Mouse (Mus musculus) neural tube, embryonic 11.5 days (tissue): ENCODE data around the gene Prpf40b. TPM values are rescaled to one million over a fixed set of nuclear protein-coding genes. Genes with fewer than 3 reads are reported as not detected.

Experiments used
- ATAC-seq: fragments of 200-750 bp; cut with Nextera tagmentation; 2 replicates; pipeline ENCODE4 v1.8.0; 2017; ENCODE audit warnings: moderate number of reproducible peaks, mild to moderate bottlenecking, moderate TSS enrichment, moderate library complexity; ENCODE audit not compliant: insufficient read depth, low FRiP score, low TSS enrichment
- DNase-seq: peaks from one replicate; pipeline ENCODE4 v3.0.0-alpha.2; 2015; ENCODE audit warnings: low spot score
- H3K27ac ChIP-seq: fragments of 300-500 bp; sonication (generic); 2 replicates; pipeline ENCODE4 v1.5.1; 2014; ENCODE audit warnings: low read depth, mild to moderate bottlenecking, low read length
- H3K27me3 ChIP-seq: fragments of 300-500 bp; sonication (generic); 2 replicates; pipeline ENCODE4 v1.6.1; 2014; ENCODE audit warnings: mild to moderate bottlenecking, low read length, mixed read lengths; ENCODE audit not compliant: control insufficient read depth, insufficient read depth
- H3K36me3 ChIP-seq: fragments of 300-500 bp; sonication (generic); 2 replicates; pipeline ENCODE4 v1.6.1; 2014; ENCODE audit warnings: mild to moderate bottlenecking, low read length, moderate library complexity, mixed read lengths; ENCODE audit not compliant: control insufficient read depth, insufficient read depth
- H3K4me1 ChIP-seq: fragments of 300-500 bp; sonication (generic); 2 replicates; pipeline ENCODE4 v1.6.1; 2014; ENCODE audit warnings: low read length, mixed read lengths; ENCODE audit not compliant: control insufficient read depth, insufficient read depth
- H3K4me2 ChIP-seq: fragments of 300-500 bp; sonication (generic); 2 replicates; pipeline ENCODE4 v1.6.1; 2014; ENCODE audit warnings: low read depth, mild to moderate bottlenecking, moderate library complexity
- H3K4me3 ChIP-seq: fragments of 300-500 bp; sonication (generic); 2 replicates; pipeline ENCODE4 v1.5.1; 2014; ENCODE audit warnings: low read depth, low read length
- H3K9ac ChIP-seq: fragments of 300-500 bp; sonication (generic); 2 replicates; pipeline ENCODE4 v1.6.1; 2014; ENCODE audit warnings: mild to moderate bottlenecking, low read length
- H3K9me3 ChIP-seq: fragments of 300-500 bp; sonication (generic); 2 replicates; pipeline ENCODE4 v1.6.1; 2016; ENCODE audit warnings: low read length; ENCODE audit not compliant: control insufficient read depth
- WGBS: fragments of 180-500 bp; shearing (Covaris S2); extraction: QIAGEN DNeasy Blood & Tissue Kit; methylation state at CpG from one replicate; pipeline ENCODE4 v1.1.7; 2014; 5-methylcytosine and 5-hydroxymethylcytosine counted together
- polyA plus RNA-seq: library from polyadenylated mRNA; unstranded; fragments of >200 nt; fragmentation: Nextera tagmentation; extraction: Ambion mirVana; gene quantifications from 2 replicates; pipeline ENCODE4 v1.2.1, GENCODE M21; 2014

Gene Prpf40b
- polyA plus RNA-seq, 1 experiment from 2014 or later = 50.4 TPM

DNA sequence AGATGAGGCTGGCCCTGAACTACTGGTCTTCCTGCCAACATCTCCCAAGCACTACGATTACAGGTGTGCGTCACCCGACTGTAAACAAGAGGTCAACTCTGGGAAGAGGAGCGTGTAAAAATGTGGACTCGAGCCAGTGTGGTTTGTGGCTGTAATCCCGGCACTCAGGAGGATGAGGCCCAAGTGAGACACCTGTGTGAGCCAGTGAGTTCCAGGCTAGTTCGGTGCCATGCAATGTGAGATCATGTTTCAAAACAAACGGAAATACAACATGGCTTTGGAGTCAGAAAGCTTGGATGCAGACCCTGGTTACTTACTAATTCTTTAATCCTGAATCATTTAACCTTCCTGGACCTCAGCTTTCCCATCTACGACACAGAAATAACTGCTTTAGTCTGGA is 64.1 kb downstream of the Prpf40b start:
- no peak overlapping the region for H3K4me3 ChIP-seq
- no peak for DNase-seq
- no peak overlapping the region for H3K4me2 ChIP-seq
- no peaks in the 10 kb centered on the region for H3K36me3 ChIP-seq
- no peaks in the 10 kb centered on the region for H3K9me3 ChIP-seq
- no peak for ATAC-seq
- H3K27ac ChIP-seq = no peak overlapping the region
- H3K4me1 ChIP-seq = no peaks in the 10 kb centered on the region
- no peaks in the 10 kb centered on the region for H3K27me3 ChIP-seq
- WGBS = 89% methylated on average over 9 of the region's 9 CpGs
- no peak overlapping the region for H3K9ac ChIP-seq

DNA sequence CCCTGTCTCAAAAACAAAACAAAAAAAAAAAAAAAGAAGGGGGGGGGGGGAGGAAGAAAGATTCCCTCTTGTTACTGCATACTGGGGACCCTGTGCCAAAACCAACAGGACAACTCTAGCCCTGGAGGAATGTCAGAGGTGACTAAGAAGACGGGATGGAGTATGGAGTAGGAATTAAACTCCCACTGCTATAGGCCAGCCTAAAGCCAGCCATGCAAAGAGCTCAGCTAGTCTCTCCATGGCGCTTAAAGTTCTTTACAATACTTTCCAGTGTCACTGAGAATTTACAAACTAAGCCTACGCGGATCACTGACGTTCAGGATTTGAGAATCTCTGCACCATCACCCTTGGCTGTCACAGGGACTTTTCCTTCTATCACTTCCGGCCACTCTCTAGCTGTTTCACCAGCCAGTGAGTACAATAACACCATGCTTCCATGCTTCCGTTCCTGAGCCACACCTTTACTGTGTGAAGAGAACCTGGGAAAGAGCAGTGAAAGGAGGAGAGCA is 69.2 kb downstream of the Prpf40b start:
- no peak for ATAC-seq
- Histone ChIP-seq H3K36me3 (no peaks in the 10 kb centered on the region), H3K4me2 (no peak overlapping the region), H3K4me1 (peaks cover 5% of the 10 kb centered on the region; the same call in 1 of the 2 replicates), H3K27ac (no peak overlapping the region), H3K9ac (no peak overlapping the region), H3K27me3 (no peaks in the 10 kb centered on the region), H3K9me3 (no peaks in the 10 kb centered on the region), H3K4me3 (no peak overlapping the region)
- no peak for DNase-seq
- WGBS = 80% methylated on average over 7 of the region's 7 CpGs

DNA sequence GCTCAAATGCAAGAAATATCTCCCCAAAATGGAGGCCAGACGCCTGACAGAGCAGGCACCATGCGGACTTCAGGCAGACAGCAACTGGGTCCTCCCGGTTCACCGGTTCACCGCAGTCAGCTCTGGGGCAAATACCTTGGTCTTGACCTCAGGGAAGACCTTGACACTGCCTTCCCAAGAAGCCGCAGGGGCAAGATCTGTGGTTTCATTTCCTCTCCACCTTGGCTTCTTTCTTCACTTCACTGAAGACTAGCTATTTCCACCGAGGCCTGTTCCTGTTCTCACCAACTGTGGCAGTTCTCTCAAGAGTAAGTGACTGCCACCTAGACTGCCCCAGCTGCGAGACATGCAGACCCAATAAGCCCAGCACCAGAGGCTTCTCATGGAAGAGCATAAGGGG is 70.0 kb downstream of the Prpf40b start:
- H3K36me3 ChIP-seq = no peaks in the 10 kb centered on the region
- DNase-seq (no peak), ATAC-seq (no peak)
- H3K27ac ChIP-seq = no peak overlapping the region
- WGBS = 76% methylated on average over 8 of the region's 8 CpGs
- H3K4me2 ChIP-seq = no peak overlapping the region
- H3K4me3 ChIP-seq = no peak overlapping the region
- no peaks in the 10 kb centered on the region for H3K9me3 ChIP-seq
- H3K27me3 ChIP-seq = no peaks in the 10 kb centered on the region
- no peak overlapping the region for H3K9ac ChIP-seq
- peaks cover 6% of the 10 kb centered on the region; the same call in 1 of the 2 replicates for H3K4me1 ChIP-seq

Other genes starting within 250 kb of the Prpf40b start
- 38.7 and 54.0 TPM in 2 replicates for gene Prph, start 239.9 kb upstream of the Prpf40b start, polyA plus RNA-seq
- 23.3 and 25.9 TPM in 2 replicates for gene Troap, start 220.5 kb upstream of the Prpf40b start, polyA plus RNA-seq
- 3.0 and 3.2 TPM in 2 replicates for gene C1ql4, start 207.3 kb upstream of the Prpf40b start, polyA plus RNA-seq
- gene Dnajc22, start 201.9 kb upstream of the Prpf40b start, polyA plus RNA-seq = 0.19 and 0.41 TPM in 2 replicates
- 63.3 and 63.7 TPM in 2 replicates for gene Spats2, start 169.2 kb upstream of the Prpf40b start, polyA plus RNA-seq
- gene Kcnh3, start 70.2 kb upstream of the Prpf40b start, polyA plus RNA-seq = 0.44 and 0.70 TPM in 2 replicates
- gene Mcrs1, start 43.1 kb upstream of the Prpf40b start, polyA plus RNA-seq = 188 and 193 TPM in 2 replicates
- 0.07 TPM in 1 of 2 replicates, not detected in the other for gene Fam186b, start 801 bp downstream of the Prpf40b start, polyA plus RNA-seq
- gene Fmnl3, start 75.4 kb downstream of the Prpf40b start, polyA plus RNA-seq = 13.7 and 14.5 TPM in 2 replicates
- 237 and 246 TPM in 2 replicates for gene Tmbim6, start 97.8 kb downstream of the Prpf40b start, polyA plus RNA-seq
- gene Nckap5l, start 162.7 kb downstream of the Prpf40b start, polyA plus RNA-seq = 14.9 TPM in 2 replicates
- 17.6 and 18.1 TPM in 2 replicates for gene Bcdin3d, start 179.6 kb downstream of the Prpf40b start, polyA plus RNA-seq
- gene Faim2, start 233.1 kb downstream of the Prpf40b start, polyA plus RNA-seq = 1.5 and 2.3 TPM in 2 replicates